Mouse (Mus musculus) bone marrow, adult 2 months (tissue): ENCODE measurements around the gene Abcg1. TPM values are rescaled to one million over a fixed set of nuclear protein-coding genes. Genes with fewer than 3 reads are reported as not detected.

Source experiments
- H3K27ac ChIP-seq: fragments of 200-500 bp; 2 replicates; pipeline ENCODE4 v1.5.1; 2012; ENCODE audit warnings: low read depth, mild to moderate bottlenecking, control low read depth, inconsistent platforms, low read length; ENCODE audit not compliant: control insufficient read depth, poor library complexity, insufficient read depth
- H3K4me1 ChIP-seq: fragments of 200-500 bp; 2 replicates; pipeline ENCODE4 v1.6.1; 2011; ENCODE audit warnings: low read length; ENCODE audit not compliant: control insufficient read depth, insufficient read depth
- H3K4me3 ChIP-seq: fragments of 200-500 bp; replicated peaks from 2 replicates; pipeline ENCODE3; 2011; ENCODE audit warnings: mild to moderate bottlenecking, low read depth, low read length, control low read depth; ENCODE audit not compliant: control insufficient read depth
- CTCF ChIP-seq: fragments of 200-500 bp; IDR thresholded peaks from 2 replicates; pipeline ENCODE4 v1.5.1; 2011; ENCODE audit warnings: low read length, control low read depth; ENCODE audit not compliant: control insufficient read depth, insufficient read depth
- POLR2A ChIP-seq: fragments of 200-500 bp; IDR thresholded peaks from 2 replicates; pipeline ENCODE4 v1.6.1; 2011; ENCODE audit warnings: low read depth, mild to moderate bottlenecking, control low read depth, low read length, borderline replicate concordance; ENCODE audit not compliant: control insufficient read depth
- WGBS: fragments of 180-500 bp; shearing (Covaris S2); methylation state at CpG from one replicate; pipeline ENCODE4 v1.1.7; 2018; 5-methylcytosine and 5-hydroxymethylcytosine counted together
- polyA plus RNA-seq: library from polyadenylated mRNA; stranded (reverse); fragments of >200 nt; gene quantifications from 2 replicates; pipeline ENCODE4 v1.2.4, GENCODE M21; 2011; ENCODE audit warnings: low replicate concordance; ENCODE audit not compliant: missing spikeins, insufficient read depth, insufficient read length

The Abcg1 gene
- polyA plus RNA-seq, 1 experiment: 10.4 TPM

DNA sequence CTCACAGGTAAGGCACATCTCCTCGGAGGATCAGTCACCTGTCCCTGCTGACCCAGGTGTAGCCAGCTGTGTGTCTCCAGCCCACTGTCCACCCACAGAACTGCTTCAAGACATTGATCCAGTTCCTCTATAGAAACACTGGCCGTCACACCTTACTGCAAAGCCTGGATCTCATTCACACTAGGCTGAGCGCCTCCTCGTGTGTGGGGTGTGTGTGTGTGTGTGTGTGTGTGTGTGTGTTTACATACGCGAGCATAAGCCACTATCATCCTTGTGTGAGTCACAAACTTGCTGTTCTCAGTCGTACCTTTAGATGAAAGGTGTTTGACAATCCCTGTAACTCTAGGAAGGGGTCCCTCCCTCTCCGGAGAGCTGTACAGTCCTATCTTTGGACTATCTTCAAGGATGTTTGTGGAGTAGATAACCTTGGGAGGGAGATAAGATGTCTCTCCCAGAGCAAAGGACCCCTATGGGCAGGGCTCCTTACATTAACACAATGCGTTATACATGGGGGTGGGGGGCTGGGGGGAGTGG, 95.6 kb downstream of the Abcg1 start:
- H3K27ac ChIP-seq: no peak overlapping the region
- TF ChIP-seq CTCF: no peak
- no peak overlapping the region for H3K4me3 ChIP-seq
- WGBS: 73% methylated on average over 9 of the region's 9 CpGs
- H3K4me1 ChIP-seq: no peaks in the 10 kb centered on the region

DNA sequence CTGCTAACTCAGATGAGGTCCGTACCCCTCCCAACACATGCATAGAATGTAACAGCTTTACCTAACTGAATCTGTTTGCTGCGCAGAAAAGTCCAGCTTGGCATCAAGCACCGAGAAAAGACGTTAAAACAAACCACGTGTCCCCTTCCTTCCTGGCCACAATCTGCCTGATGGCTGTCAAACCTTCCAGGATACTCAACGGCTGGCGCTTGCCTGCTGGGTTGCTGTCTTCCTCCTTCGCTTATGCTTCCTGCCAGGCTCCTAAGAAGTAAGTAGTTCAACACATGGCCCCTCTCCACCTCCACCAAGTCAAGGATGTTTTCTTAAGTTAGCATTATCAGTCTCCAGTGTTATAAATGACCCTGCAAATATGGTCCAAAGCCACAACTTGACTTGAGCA, 96.3 kb downstream of the Abcg1 start:
- Histone ChIP-seq H3K27ac (no peak overlapping the region), H3K4me3 (no peak overlapping the region), H3K4me1 (no peaks in the 10 kb centered on the region)
- no peak for TF ChIP-seq POLR2A
- TF ChIP-seq CTCF: no peak
- WGBS: 9% methylated on average over 8 of the region's 8 CpGs

GRCm38 (mm10) chr17:31157921-31158320, 100.4 kb downstream of the Abcg1 start:
- WGBS: 88% methylated on average over 6 of the region's 6 CpGs
- no peak overlapping the region for H3K27ac ChIP-seq
- no peak overlapping the region for H3K4me3 ChIP-seq
- no peaks in the 10 kb centered on the region for H3K4me1 ChIP-seq
- TF ChIP-seq POLR2A (no peak), CTCF (no peak)

DNA sequence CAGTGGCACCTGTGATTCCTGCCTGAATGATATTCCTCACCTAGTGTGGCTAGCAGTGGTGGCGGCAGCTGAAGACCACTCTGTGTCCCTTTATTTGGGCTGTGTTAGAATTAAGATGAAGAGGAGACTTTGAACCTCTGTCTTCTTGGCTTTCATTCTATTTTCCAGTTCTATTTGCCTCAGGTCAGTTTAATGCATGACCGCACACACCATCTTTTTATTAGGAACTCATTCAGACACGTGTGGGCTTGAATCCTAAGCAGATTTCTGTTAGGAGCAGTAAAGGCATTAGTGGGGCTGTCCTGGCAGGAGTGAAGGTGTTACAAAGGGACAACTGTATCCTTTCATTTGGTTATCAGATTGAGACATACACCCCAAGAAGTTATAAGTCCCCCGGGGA, 102.8 kb downstream of the Abcg1 start:
- WGBS: 86% methylated on average over 4 of the region's 4 CpGs
- no peaks in the 10 kb centered on the region for H3K4me1 ChIP-seq
- no peak for TF ChIP-seq CTCF
- TF ChIP-seq POLR2A: no peak

DNA sequence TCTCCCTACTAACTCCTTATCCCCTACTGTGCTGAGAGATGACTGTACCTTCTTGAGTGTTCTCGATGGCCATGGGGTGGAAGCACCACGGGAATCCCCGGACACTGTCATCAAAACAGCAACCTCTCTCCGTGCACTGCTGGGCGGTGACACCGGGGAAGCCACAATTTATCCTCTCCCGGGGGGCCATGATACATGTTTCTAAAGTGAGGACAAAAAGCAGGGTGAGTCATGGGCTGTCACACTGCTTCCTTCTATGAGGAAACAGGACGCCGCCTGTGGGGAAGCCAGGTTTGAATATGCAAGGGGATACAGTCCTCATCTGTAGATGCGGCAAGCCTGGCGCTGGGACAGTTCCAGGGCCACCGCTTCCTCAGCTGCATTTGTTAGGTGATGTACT, 105.1 kb downstream of the Abcg1 start:
- 36% methylated on average over 12 of the region's 12 CpGs for WGBS
- no peak overlapping the region for H3K27ac ChIP-seq
- H3K4me3 ChIP-seq: no peak overlapping the region
- no peak for TF ChIP-seq CTCF
- TF ChIP-seq POLR2A: no peak
- no peaks in the 10 kb centered on the region for H3K4me1 ChIP-seq

More for the DNA sequence above, 102.8 kb downstream of the Abcg1 start:
- no peak overlapping the region for H3K27ac ChIP-seq
- no peak overlapping the region for H3K4me3 ChIP-seq

- 60% methylated on average over 2 of the region's 2 CpGs for WGBS
These were observed 106.3 kb downstream of the Abcg1 start for GRCm38 (mm10) chr17:31163821-31164220.

GRCm38 (mm10) chr17:31165127-31165526, 107.7 kb downstream of the Abcg1 start, which contains the start of gene Tff1:
TSS of gene Tff1 (minus strand) at chr17:31165277.
- TF ChIP-seq CTCF (no peak), POLR2A (no peak)

More at GRCm38 (mm10) chr17:31163821-31164220, 106.3 kb downstream of the Abcg1 start:
- no peak for TF ChIP-seq CTCF
- TF ChIP-seq POLR2A: no peak
- Histone ChIP-seq H3K27ac (no peak overlapping the region), H3K4me3 (no peak overlapping the region), H3K4me1 (no peaks in the 10 kb centered on the region)

More at GRCm38 (mm10) chr17:31165127-31165526, 107.7 kb downstream of the Abcg1 start, which contains the start of gene Tff1:
- no peak within 1 kb of the TSS for H3K4me3 ChIP-seq
- H3K4me1 ChIP-seq: no peaks in the 10 kb centered on the region
- no peak within 1 kb of the TSS for H3K27ac ChIP-seq
- 61% methylated on average over 6 of the region's 6 CpGs for WGBS

Other genes with a start within 250 kb of the Abcg1 start
- gene Glp1r, start 155.9 kb upstream of the Abcg1 start, polyA plus RNA-seq: 0.35 TPM in 1 of 2 replicates, not detected in the other
- gene Umodl1, start 103.0 kb upstream of the Abcg1 start, polyA plus RNA-seq: not detected in 2 replicates
- gene Tff3, start 72.0 kb downstream of the Abcg1 start, polyA plus RNA-seq: not detected in 2 replicates
- gene Tff2, start 86.6 kb downstream of the Abcg1 start, polyA plus RNA-seq: not detected in 2 replicates
- gene Tff1, start 107.6 kb downstream of the Abcg1 start, polyA plus RNA-seq: not detected in 2 replicates
- gene Tmprss3, start 141.3 kb downstream of the Abcg1 start, polyA plus RNA-seq: 4.2 and 4.3 TPM in 2 replicates
- gene Ubash3a, start 150.2 kb downstream of the Abcg1 start, polyA plus RNA-seq: 7.3 and 13.0 TPM in 2 replicates
- 5.8 and 10.4 TPM in 2 replicates for gene Rsph1, start 219.7 kb downstream of the Abcg1 start, polyA plus RNA-seq
- 5.5 and 21.9 TPM in 2 replicates for gene Slc37a1, start 229.1 kb downstream of the Abcg1 start, polyA plus RNA-seq